Mouse (Mus musculus): ENCODE measurements around the gene Spata45. TPM values are rescaled to one million over a fixed set of nuclear protein-coding genes. Genes with fewer than 3 reads are reported as not detected.

The Spata45 gene
- total and polyA plus RNA-seq, 3 experiments = 0.76 TPM; not detected in 2

GRCm38 (mm10) chr1:191073486-191073885 lies 37.0 kb downstream of the Spata45 start:
- Histone ChIP-seq H3K4me2 (ENCODE audit: insufficient read depth, low read depth, poor library complexity, severe bottlenecking) (peak overlapping the region; percentile 64; the same call in 1 of the 2 replicates), H3K36me3 (replicated peaks in 1 of 2; ENCODE audit: control insufficient read depth in 1 of 2, insufficient read depth in 1 of 2, low read length in 1 of 2) (peaks cover 68 to 98% of the 10 kb centered on the region in 2 experiments), H3K9me3 (replicated peaks; ENCODE audit: low read length) (peaks cover 4% of the 10 kb centered on the region), H3K27me3 (replicated peaks) (no peaks in the 10 kb centered on the region), H3K9ac (ENCODE audit: insufficient read depth, low read depth) (peak overlapping the region; percentile 44), H3K4me1 (ENCODE audit: control insufficient read depth in 1 of 2, insufficient read depth in 2 of 2) (peaks cover 19 to 46% of the 10 kb centered on the region in 2 experiments), H3K79me2 (replicated peaks; ENCODE audit: control insufficient read depth, extremely low read depth, insufficient read depth, poor library complexity, severe bottlenecking) (peaks cover 6% of the 10 kb centered on the region; the same call in 1 of the 2 replicates), H3K4me3 (replicated peaks in 1 of 3; ENCODE audit: low read depth in 2 of 3, low read length in 2 of 3, poor library complexity in 1 of 3) (no peak overlapping the region), H3K27ac (ENCODE audit: insufficient read depth, low read depth) (peak overlapping the region; percentile 97)
- no peak for DNase-seq (ENCODE audit: extremely low read depth)
- TF ChIP-seq NRF1 (IDR thresholded peaks at IDR 0.05; ENCODE audit: low read depth, low read length) (no peak), SIN3A (IDR thresholded peaks at IDR 0.05; ENCODE audit: low read length) (no peak), MAZ (IDR thresholded peaks at IDR 0.05; ENCODE audit: low read depth, low read length) (no peak), MYC (IDR thresholded peaks at IDR 0.05; ENCODE audit: low read depth, low read length) (no peak), MXI1 (IDR thresholded peaks at IDR 0.05; ENCODE audit: low read depth, low read length) (no peak), EP300 (IDR thresholded peaks at IDR 0.05; ENCODE audit: low read length) (no peak), ZKSCAN1 (IDR thresholded peaks at IDR 0.05; ENCODE audit: borderline replicate concordance, low read depth, low read length) (no peak), HCFC1 (IDR thresholded peaks at IDR 0.05; ENCODE audit: low read depth, low read length) (no peak), POLR2A (IDR thresholded peaks at IDR 0.05; ENCODE audit: low read depth, low read length) (no peak), ZC3H11A (IDR thresholded peaks at IDR 0.05; ENCODE audit: low read depth, low read length) (no peak), NELFE (IDR thresholded peaks at IDR 0.05; ENCODE audit: low read depth, low read length) (no peak), ZMIZ1 (IDR thresholded peaks at IDR 0.05; ENCODE audit: low read depth, low read length) (no peak), TBP (conservative IDR thresholded peaks at IDR 0.05; ENCODE audit: low read depth, low read length) (no peak), PAX5 (IDR thresholded peaks at IDR 0.05; ENCODE audit: low read length) (no peak), CTCF (conservative IDR thresholded peaks at IDR 0.05 in 1 of 2, IDR thresholded peaks at IDR 0.05 in 1 of 2; ENCODE audit: low read depth in 2 of 2, low read length in 2 of 2) (no peak), MEF2A (IDR thresholded peaks at IDR 0.05; ENCODE audit: borderline replicate concordance, low read depth, low read length) (no peak), POLR2AphosphoS2 (IDR thresholded peaks at IDR 0.05; ENCODE audit: low read depth, low read length) (no peak), JUN (IDR thresholded peaks at IDR 0.05; ENCODE audit: insufficient read depth, low read depth, low read length) (no peak)
- in situ Hi-C loops (cut with MboI; ENCODE audit: low pct_ligation_motif_present, low pct_unique_long_range_greater_than_20kb, low sequenced_read_pairs) (no loop called here), dilution Hi-C loops (cut with MboI; ENCODE audit: extremely low pct_ligation_motif_present, extremely low pct_unique_long_range_greater_than_20kb, low sequenced_read_pairs) (no loop called here)

- Histone ChIP-seq H3K4me1 (ENCODE audit: control insufficient read depth in 1 of 2, insufficient read depth in 2 of 2) (peaks cover 19 to 46% of the 10 kb centered on the region in 2 experiments), H3K79me2 (replicated peaks; ENCODE audit: control insufficient read depth, extremely low read depth, insufficient read depth, poor library complexity, severe bottlenecking) (peaks cover 5% of the 10 kb centered on the region; the same call in 1 of the 2 replicates), H3K9ac (ENCODE audit: insufficient read depth, low read depth) (no peak overlapping the region), H3K4me2 (ENCODE audit: insufficient read depth, low read depth, poor library complexity, severe bottlenecking) (no peak overlapping the region), H3K27ac (ENCODE audit: insufficient read depth, low read depth) (no peak overlapping the region), H3K9me3 (replicated peaks; ENCODE audit: low read length) (peaks cover 4% of the 10 kb centered on the region), H3K27me3 (replicated peaks) (no peaks in the 10 kb centered on the region), H3K36me3 (replicated peaks in 1 of 2; ENCODE audit: control insufficient read depth in 1 of 2, insufficient read depth in 1 of 2, low read length in 1 of 2) (peaks cover 70 to 98% of the 10 kb centered on the region in 2 experiments), H3K4me3 (replicated peaks in 1 of 3; ENCODE audit: low read depth in 2 of 3, low read length in 2 of 3, poor library complexity in 1 of 3) (no peak overlapping the region)
- TF ChIP-seq ZC3H11A (IDR thresholded peaks at IDR 0.05; ENCODE audit: low read depth, low read length) (no peak), POLR2A (IDR thresholded peaks at IDR 0.05; ENCODE audit: low read depth, low read length) (no peak), CTCF (conservative IDR thresholded peaks at IDR 0.05 in 1 of 2, IDR thresholded peaks at IDR 0.05 in 1 of 2; ENCODE audit: low read depth in 2 of 2, low read length in 2 of 2) (peak; percentile 29 to 66; a peak in 3 of 4 replicates), SMC3 (IDR thresholded peaks at IDR 0.05; ENCODE audit: low read depth, low read length) (peak; percentile 53), RAD21 (IDR thresholded peaks at IDR 0.05; ENCODE audit: low read depth, low read length) (peak; percentile 15), RCOR1 (conservative IDR thresholded peaks at IDR 0.05; ENCODE audit: low read depth, low read length) (no peak), BHLHE40 (IDR thresholded peaks at IDR 0.05; ENCODE audit: low read depth, low read length) (no peak), ETS1 (conservative IDR thresholded peaks at IDR 0.05; ENCODE audit: low read depth, low read length) (no peak), ZMIZ1 (IDR thresholded peaks at IDR 0.05; ENCODE audit: low read depth, low read length) (no peak), E2F4 (IDR thresholded peaks at IDR 0.05; ENCODE audit: insufficient replicate concordance, low read depth, low read length) (no peak)
- in situ Hi-C loops (cut with MboI; ENCODE audit: low pct_ligation_motif_present, low pct_unique_long_range_greater_than_20kb, low sequenced_read_pairs) (no loop called here), dilution Hi-C loops (cut with MboI; ENCODE audit: extremely low pct_ligation_motif_present, extremely low pct_unique_long_range_greater_than_20kb, low sequenced_read_pairs) (no loop called here)
- no peak for DNase-seq (ENCODE audit: extremely low read depth)
These were observed 38.9 kb downstream of the Spata45 start for GRCm38 (mm10) chr1:191075199-191075883.
